Mouse (Mus musculus): Measurements from ENCODE around the gene Tm9sf4.

The Tm9sf4 gene

GRCm38 (mm10) chr2:153160844-153161683 lies at the start of gene Tm9sf4:
Gene Tm9sf4 (plus strand): TSS chr2:153161303.
- DNase-seq (ENCODE audit: low spot score) = peak; percentile 87

GRCm38 (mm10) chr2:153115679-153116081 lies 45.4 kb upstream of the Tm9sf4 start:
- no peak for DNase-seq (ENCODE audit: low spot score)

- DNase-seq (ENCODE audit: low spot score) = no peak
Observed at GRCm38 (mm10) chr2:153117051-153117486, 44.0 kb upstream of the Tm9sf4 start.

GRCm38 (mm10) chr2:153119488-153119887 lies 41.6 kb upstream of the Tm9sf4 start:
- DNase-seq (ENCODE audit: low spot score) = no peak

- no peak for DNase-seq (ENCODE audit: low spot score)
Observed at GRCm38 (mm10) chr2:153120126-153120525, 41.0 kb upstream of the Tm9sf4 start.

GRCm38 (mm10) chr2:153121821-153122615 lies 39.1 kb upstream of the Tm9sf4 start:
- DNase-seq (ENCODE audit: low spot score) = no peak

- no peak for DNase-seq (ENCODE audit: low spot score)
Observed at GRCm38 (mm10) chr2:153122701-153123100, 38.4 kb upstream of the Tm9sf4 start.

- no peak for DNase-seq (ENCODE audit: low spot score)
Observed at GRCm38 (mm10) chr2:153125875-153126274, 35.2 kb upstream of the Tm9sf4 start.

GRCm38 (mm10) chr2:153131019-153131418 lies 30.1 kb upstream of the Tm9sf4 start:
- DNase-seq (ENCODE audit: low spot score) = no peak

GRCm38 (mm10) chr2:153134237-153134636 lies 26.9 kb upstream of the Tm9sf4 start:
- no peak for DNase-seq (ENCODE audit: low spot score)

- no peak for DNase-seq (ENCODE audit: low spot score)
Observed at GRCm38 (mm10) chr2:153136211-153136610, 24.9 kb upstream of the Tm9sf4 start.

- DNase-seq (ENCODE audit: low spot score) = no peak
Observed at GRCm38 (mm10) chr2:153139158-153139557, 21.9 kb upstream of the Tm9sf4 start.

- DNase-seq (ENCODE audit: low spot score) = no peak
Observed at GRCm38 (mm10) chr2:153139996-153140613, 21.0 kb upstream of the Tm9sf4 start.

GRCm38 (mm10) chr2:153142620-153143199 lies 18.4 kb upstream of the Tm9sf4 start:
- DNase-seq (ENCODE audit: low spot score) = peak; percentile 16

- no peak for DNase-seq (ENCODE audit: low spot score)
Observed at GRCm38 (mm10) chr2:153145346-153145745, 15.8 kb upstream of the Tm9sf4 start.

- no peak for DNase-seq (ENCODE audit: low spot score)
Observed at GRCm38 (mm10) chr2:153147236-153147635, 13.9 kb upstream of the Tm9sf4 start.

- DNase-seq (ENCODE audit: low spot score) = peak; percentile 62
Observed at GRCm38 (mm10) chr2:153147715-153148114, 13.4 kb upstream of the Tm9sf4 start.

GRCm38 (mm10) chr2:153149742-153150141 lies 11.4 kb upstream of the Tm9sf4 start:
- no peak for DNase-seq (ENCODE audit: low spot score)

- no peak for DNase-seq (ENCODE audit: low spot score)
Observed at GRCm38 (mm10) chr2:153151026-153151425, 10.1 kb upstream of the Tm9sf4 start.

GRCm38 (mm10) chr2:153151926-153152665 lies 9.0 kb upstream of the Tm9sf4 start:
- DNase-seq (ENCODE audit: low spot score) = no peak

GRCm38 (mm10) chr2:153153033-153153450 lies 8.1 kb upstream of the Tm9sf4 start:
- DNase-seq (ENCODE audit: low spot score) = no peak
